Mouse (Mus musculus) lung, postnatal 0 days (tissue): ENCODE measurements around the gene C8a. TPM values are rescaled to one million over a fixed set of nuclear protein-coding genes. Genes with fewer than 3 reads are reported as not detected.

Experiments used
- ATAC-seq: fragments of 200-750 bp; cut with Nextera tagmentation; 2 replicates; pipeline ENCODE4 v1.8.0; 2017; ENCODE audit warnings: moderate library complexity
- DNase-seq: peaks from one replicate; pipeline ENCODE4 v3.0.0-alpha.2; 2016; ENCODE audit warnings: low spot score
- H3K27ac ChIP-seq: fragments of 300-500 bp; sonication (generic); 2 replicates; pipeline ENCODE4 v1.5.1; 2014; ENCODE audit warnings: antibody characterized with exemption, mild to moderate bottlenecking, low read length, mixed read lengths
- H3K27me3 ChIP-seq: fragments of 300-500 bp; sonication (generic); replicated peaks from 2 replicates; pipeline ENCODE4 v1.6.1; 2014; ENCODE audit warnings: low read length, mixed read lengths; ENCODE audit not compliant: insufficient read depth
- H3K36me3 ChIP-seq: fragments of 300-500 bp; sonication (generic); 2 replicates; pipeline ENCODE4 v1.6.1; 2014; ENCODE audit warnings: low read length, mixed read lengths; ENCODE audit not compliant: insufficient read depth
- H3K4me1 ChIP-seq: fragments of 300-500 bp; sonication (generic); 2 replicates; pipeline ENCODE4 v1.6.1; 2014; ENCODE audit warnings: antibody characterized with exemption, low read depth, low read length, mixed read lengths; ENCODE audit not compliant: insufficient read depth
- H3K4me2 ChIP-seq: fragments of 300-500 bp; sonication (generic); replicated peaks from 2 replicates; pipeline ENCODE4 v1.6.1; 2014; ENCODE audit warnings: low read depth, mild to moderate bottlenecking, low read length, moderate library complexity, mixed read lengths
- H3K4me3 ChIP-seq: fragments of 300-500 bp; sonication (generic); 2 replicates; pipeline ENCODE4 v1.5.1; 2014; ENCODE audit warnings: low read depth, low read length
- H3K9ac ChIP-seq: fragments of 300-500 bp; sonication (generic); replicated peaks from 2 replicates; pipeline ENCODE4 v1.6.1; 2014; ENCODE audit warnings: low read depth, mild to moderate bottlenecking
- H3K9me3 ChIP-seq: fragments of 300-500 bp; sonication (generic); 2 replicates; pipeline ENCODE4 v1.6.1; 2016; ENCODE audit warnings: low read length, mixed read lengths
- CTCF ChIP-seq: IDR thresholded peaks from 2 replicates; pipeline ENCODE4 v1.5.1; 2016; ENCODE audit warnings: antibody characterized with exemption, mild to moderate bottlenecking
- EP300 ChIP-seq: IDR thresholded peaks from 2 replicates; pipeline ENCODE4 v1.6.1; 2016; ENCODE audit warnings: antibody characterized with exemption, mild to moderate bottlenecking, control low read depth
- WGBS: fragments of 180-500 bp; shearing (Covaris S2); extraction: QIAGEN DNeasy Blood & Tissue Kit; methylation state at CpG from one replicate; pipeline ENCODE4 v1.1.7; 2014; 5-methylcytosine and 5-hydroxymethylcytosine counted together
- polyA plus RNA-seq: library from polyadenylated mRNA; unstranded; fragments of >200 nt; fragmentation: Nextera tagmentation; extraction: Ambion mirVana; gene quantifications from 2 replicates; pipeline ENCODE4 v1.2.1, GENCODE M21; 2015

C8a gene
- polyA plus RNA-seq, 1 experiment from 2014 or later: not detected

DNA sequence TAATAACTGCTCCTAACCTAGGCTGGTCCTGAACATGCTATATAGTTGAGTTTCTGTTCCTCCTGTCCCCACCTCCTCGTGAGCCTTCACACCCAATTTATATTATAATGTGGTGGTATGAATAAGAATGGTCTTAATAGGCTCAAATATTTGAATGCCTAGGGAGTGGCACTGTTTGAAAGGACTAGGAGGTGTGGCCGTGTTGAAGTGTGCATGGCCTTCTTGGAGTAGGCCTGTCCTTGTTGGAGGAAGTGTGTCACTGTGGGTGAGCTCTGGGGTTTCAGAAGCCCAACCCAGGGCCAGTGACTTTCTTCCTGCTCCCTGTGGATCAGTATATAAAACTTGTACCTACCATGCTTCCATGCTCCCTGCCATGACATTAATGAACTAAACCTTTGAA, 62.6 kb downstream of the C8a start:
- H3K4me3 ChIP-seq: no peak overlapping the region
- WGBS: 66% methylated on average over 2 of the region's 2 CpGs
- H3K27me3 ChIP-seq: no peaks in the 10 kb centered on the region
- H3K4me2 ChIP-seq: no peak overlapping the region
- no peak for DNase-seq
- no peak overlapping the region for H3K9ac ChIP-seq
- ATAC-seq: no peak
- no peaks in the 10 kb centered on the region for H3K9me3 ChIP-seq
- no peaks in the 10 kb centered on the region for H3K4me1 ChIP-seq
- no peaks in the 10 kb centered on the region for H3K36me3 ChIP-seq
- TF ChIP-seq EP300 (no peak), CTCF (no peak)
- no peak overlapping the region for H3K27ac ChIP-seq

GRCm38 (mm10) chr4:104810710-104811286, 65.4 kb downstream of the C8a start:
- no peaks in the 10 kb centered on the region for H3K36me3 ChIP-seq
- TF ChIP-seq CTCF: no peak
- 31% methylated on average over 10 of the region's 10 CpGs for WGBS
- H3K27me3 ChIP-seq: no peaks in the 10 kb centered on the region
- H3K4me1 ChIP-seq: no peaks in the 10 kb centered on the region
- H3K4me2 ChIP-seq: no peak overlapping the region
- DNase-seq (no peak), ATAC-seq (no peak)
- no peak overlapping the region for H3K9ac ChIP-seq
- H3K27ac ChIP-seq: no peak overlapping the region
- no peaks in the 10 kb centered on the region for H3K9me3 ChIP-seq
- no peak overlapping the region for H3K4me3 ChIP-seq

GRCm38 (mm10) chr4:104805414-104806257, 70.6 kb downstream of the C8a start:
- Histone ChIP-seq H3K4me3 (no peak overlapping the region), H3K9me3 (no peaks in the 10 kb centered on the region)
- no peak for ATAC-seq

GRCm38 (mm10) chr4:104804100-104804499, 72.1 kb downstream of the C8a start:
- Histone ChIP-seq H3K9me3 (no peaks in the 10 kb centered on the region), H3K4me1 (no peaks in the 10 kb centered on the region), H3K4me2 (no peak overlapping the region), H3K27me3 (no peaks in the 10 kb centered on the region), H3K36me3 (no peaks in the 10 kb centered on the region), H3K4me3 (no peak overlapping the region), H3K27ac (no peak overlapping the region), H3K9ac (no peak overlapping the region)
- TF ChIP-seq EP300 (no peak), CTCF (no peak)
- DNase-seq: no peak
- WGBS: 47% methylated on average over 4 of the region's 4 CpGs
- no peak for ATAC-seq

More at GRCm38 (mm10) chr4:104805414-104806257, 70.6 kb downstream of the C8a start:
- no peak for DNase-seq
- no peak overlapping the region for H3K27ac ChIP-seq
- no peaks in the 10 kb centered on the region for H3K36me3 ChIP-seq
- H3K27me3 ChIP-seq: no peaks in the 10 kb centered on the region
- no peak overlapping the region for H3K4me2 ChIP-seq
- WGBS: 71% methylated on average over 19 of the region's 19 CpGs
- H3K9ac ChIP-seq: no peak overlapping the region
- TF ChIP-seq EP300: no peak
- TF ChIP-seq CTCF: no peak
- H3K4me1 ChIP-seq: no peaks in the 10 kb centered on the region

DNA sequence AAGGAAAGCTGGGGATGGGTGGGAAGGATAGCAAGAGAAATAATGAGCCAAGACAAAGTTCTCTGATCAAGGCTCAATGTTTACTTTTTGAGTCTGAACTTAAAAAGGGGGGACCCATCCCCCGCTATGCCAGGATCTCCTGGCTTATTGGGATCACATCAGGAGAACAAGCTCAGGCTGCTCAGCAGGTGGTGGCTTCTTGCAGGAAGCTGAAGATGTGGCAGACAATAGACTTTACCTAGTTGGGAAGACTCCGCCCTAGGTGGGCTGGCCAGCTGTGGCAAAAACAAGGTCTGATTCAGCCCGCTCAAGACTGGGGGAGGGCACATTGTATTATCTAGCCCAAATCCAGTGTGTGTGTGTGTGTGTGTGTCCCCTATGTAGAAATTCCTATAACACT, 74.6 kb downstream of the C8a start:
- TF ChIP-seq CTCF: no peak
- no peak for TF ChIP-seq EP300
- WGBS: 94% methylated on average over 3 of the region's 3 CpGs
- ATAC-seq (no peak), DNase-seq (no peak)
- Histone ChIP-seq H3K9me3 (no peaks in the 10 kb centered on the region), H3K27me3 (no peaks in the 10 kb centered on the region), H3K36me3 (no peaks in the 10 kb centered on the region), H3K9ac (no peak overlapping the region), H3K4me2 (no peak overlapping the region), H3K4me1 (no peaks in the 10 kb centered on the region), H3K4me3 (no peak overlapping the region), H3K27ac (no peak overlapping the region)

GRCm38 (mm10) chr4:104798951-104799350, 77.2 kb downstream of the C8a start:
- 83% methylated on average over 9 of the region's 9 CpGs for WGBS
- Histone ChIP-seq H3K4me3 (no peak overlapping the region), H3K9me3 (no peaks in the 10 kb centered on the region), H3K4me2 (no peak overlapping the region), H3K27ac (no peak overlapping the region), H3K9ac (no peak overlapping the region), H3K4me1 (no peaks in the 10 kb centered on the region), H3K36me3 (no peaks in the 10 kb centered on the region), H3K27me3 (no peaks in the 10 kb centered on the region)
- no peak for TF ChIP-seq EP300
- TF ChIP-seq CTCF: no peak
- DNase-seq: no peak
- ATAC-seq: no peak
